Mouse (Mus musculus) adrenal gland, adult 10 weeks (tissue): ENCODE data around the gene Capn8. TPM values are rescaled to one million over a fixed set of nuclear protein-coding genes. Genes with fewer than 3 reads are reported as not detected.

Source experiments
- polyA plus RNA-seq: library from polyadenylated mRNA; stranded (reverse); fragments of 350-450 nt; fragmentation: Illumina TruSeq; extraction: RNeasy Lipid Tissue Mini Kit (QIAGEN cat#74804); gene quantifications from one replicate; pipeline ENCODE4 v1.2.3, GENCODE M21; 2014; ENCODE audit warnings: low read depth, low replicate concordance

Capn8 gene
- polyA plus RNA-seq: not detected

GRCm38 (mm10) chr1:182564408-182565120 is at the start of gene Capn8:
TSS of gene Capn8 (plus strand) at chr1:182565007.

DNA sequence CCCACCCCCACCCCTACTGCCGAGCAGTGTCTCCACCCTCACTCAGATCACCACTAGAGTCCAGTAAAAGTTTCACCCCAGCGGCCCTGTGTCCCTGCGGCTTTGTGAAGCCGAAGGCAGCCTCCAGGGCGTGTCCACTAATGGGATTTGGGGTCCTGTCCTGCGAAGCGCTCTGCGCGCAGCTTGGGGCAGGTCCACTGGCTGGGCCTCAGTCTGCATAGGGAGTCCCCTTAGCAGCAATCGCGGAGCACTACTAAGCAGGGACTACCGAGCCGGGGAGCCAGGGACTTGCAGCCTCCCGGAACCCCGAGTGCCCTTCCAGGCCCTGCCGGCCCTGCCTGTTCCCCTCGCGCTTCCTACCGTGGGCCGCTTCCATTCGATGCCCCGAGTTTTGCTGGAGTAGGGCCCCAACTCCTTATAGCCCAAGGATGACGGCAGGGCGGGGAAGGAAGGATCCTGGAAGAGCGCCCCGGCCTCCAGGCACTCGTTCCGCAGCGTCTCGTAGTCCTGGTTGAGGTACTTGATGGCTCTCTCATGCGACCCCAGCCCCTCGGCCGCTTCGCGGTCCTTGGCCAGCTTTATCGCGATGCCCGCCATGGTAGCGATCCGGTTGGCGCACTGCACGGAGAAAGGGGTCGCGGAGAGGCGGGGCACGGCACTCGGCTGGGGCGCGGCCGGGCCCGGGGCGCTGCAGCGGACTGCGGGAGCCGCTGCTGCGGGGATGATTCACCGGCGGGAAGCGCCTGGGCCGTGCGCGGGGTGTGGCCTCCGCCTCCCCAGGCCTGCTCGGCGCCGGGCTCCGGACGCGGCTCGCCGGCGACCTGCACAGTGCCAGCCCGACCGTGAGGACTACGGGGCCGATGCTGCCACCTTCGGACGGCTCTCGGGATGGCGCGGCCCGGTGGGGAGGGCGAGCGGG is 47.8 kb upstream of the Capn8 start, which contains the start of gene Capn2:
Gene Capn2, minus strand, starts transcription at position 851 of the 919 bp plus-strand sequence.

Other genes starting within 250 kb of the Capn8 start
- 41.5 TPM for gene Fbxo28, start 223.4 kb upstream of the Capn8 start, polyA plus RNA-seq
- gene Trp53bp2, start 155.8 kb upstream of the Capn8 start, polyA plus RNA-seq: 7.8 TPM
- 76.3 TPM for gene Capn2, start 47.4 kb upstream of the Capn8 start, polyA plus RNA-seq
- gene Ccdc185, start 184.2 kb downstream of the Capn8 start, polyA plus RNA-seq: not detected
- gene Susd4, start 198.9 kb downstream of the Capn8 start, polyA plus RNA-seq: 1.6 TPM